Mouse (Mus musculus) heart, postnatal 0 days (tissue): ENCODE measurements around the gene AL732309.1. TPM values are rescaled to one million over a fixed set of nuclear protein-coding genes. Genes with fewer than 3 reads are reported as not detected.
A peak's percentile ranks its signal among the peaks of the same experiment; 100 is the strongest.

Experiments used
- ATAC-seq: fragments of 200-750 bp; cut with Nextera tagmentation; 2 replicates; pipeline ENCODE4 v1.8.0; 2017; ENCODE audit warnings: low read depth, moderate number of reproducible peaks, moderate library complexity; ENCODE audit not compliant: insufficient read depth
- DNase-seq: peaks from one replicate; pipeline ENCODE4 v3.0.0-alpha.2; 2016; ENCODE audit warnings: low spot score
- H3K27ac ChIP-seq: fragments of 300-500 bp; sonication (generic); 2 replicates; pipeline ENCODE4 v1.5.1; 2014; ENCODE audit warnings: low read depth, mild to moderate bottlenecking
- H3K27me3 ChIP-seq: fragments of 300-500 bp; sonication (generic); 2 replicates; pipeline ENCODE4 v1.6.1; 2014; ENCODE audit warnings: low read length, mixed read lengths; ENCODE audit not compliant: control insufficient read depth, insufficient read depth
- H3K36me3 ChIP-seq: fragments of 300-500 bp; sonication (generic); replicated peaks from 2 replicates; pipeline ENCODE4 v1.6.1; 2014; ENCODE audit warnings: low read length, mixed read lengths; ENCODE audit not compliant: control insufficient read depth, insufficient read depth
- H3K4me1 ChIP-seq: fragments of 300-500 bp; sonication (generic); 2 replicates; pipeline ENCODE4 v1.6.1; 2014; ENCODE audit warnings: antibody characterized with exemption; ENCODE audit not compliant: control insufficient read depth, insufficient read depth
- H3K4me2 ChIP-seq: fragments of 300-500 bp; sonication (generic); 2 replicates; pipeline ENCODE4 v1.6.1; 2014; ENCODE audit warnings: low read depth, mild to moderate bottlenecking, low read length, moderate library complexity
- H3K4me3 ChIP-seq: fragments of 300-500 bp; sonication (generic); 2 replicates; pipeline ENCODE4 v1.5.1; 2014; ENCODE audit warnings: low read depth, low read length
- H3K9ac ChIP-seq: fragments of 300-500 bp; sonication (generic); replicated peaks from 2 replicates; pipeline ENCODE4 v1.6.1; 2014; ENCODE audit warnings: low read depth, low read length, mixed read lengths
- H3K9me3 ChIP-seq: fragments of 300-500 bp; sonication (generic); replicated peaks from 2 replicates; pipeline ENCODE4 v1.6.1; 2016; ENCODE audit warnings: low read length; ENCODE audit not compliant: control insufficient read depth
- CTCF ChIP-seq: IDR thresholded peaks from 2 replicates; pipeline ENCODE4 v1.5.1; 2016; ENCODE audit warnings: antibody characterized with exemption, control low read depth, low read depth
- EP300 ChIP-seq: IDR thresholded peaks from 2 replicates; pipeline ENCODE4 v1.6.1; 2016; ENCODE audit warnings: antibody characterized with exemption, low read depth
- WGBS: fragments of 180-500 bp; shearing (Covaris S2); extraction: QIAGEN DNeasy Blood & Tissue Kit; methylation state at CpG from one replicate; pipeline ENCODE4 v1.1.7; 2014; 5-methylcytosine and 5-hydroxymethylcytosine counted together
- polyA plus RNA-seq: library from polyadenylated mRNA; unstranded; fragments of >200 nt; fragmentation: Nextera tagmentation; extraction: Ambion mirVana; gene quantifications from 2 replicates; pipeline ENCODE4 v1.2.1, GENCODE M21; 2015
- total RNA-seq: library from RNA; depleted of rRNA; stranded (reverse); fragments of >200 nt; gene quantifications from 2 replicates; pipeline ENCODE4 v1.2.3, GENCODE M21; 2014; ENCODE audit warnings: low replicate concordance; rRNA removed

The AL732309.1 gene
- total RNA-seq (4.8 and 6.9 TPM in 2 replicates), polyA plus RNA-seq (0.97 and 1.6 TPM in 2 replicates)

DNA sequence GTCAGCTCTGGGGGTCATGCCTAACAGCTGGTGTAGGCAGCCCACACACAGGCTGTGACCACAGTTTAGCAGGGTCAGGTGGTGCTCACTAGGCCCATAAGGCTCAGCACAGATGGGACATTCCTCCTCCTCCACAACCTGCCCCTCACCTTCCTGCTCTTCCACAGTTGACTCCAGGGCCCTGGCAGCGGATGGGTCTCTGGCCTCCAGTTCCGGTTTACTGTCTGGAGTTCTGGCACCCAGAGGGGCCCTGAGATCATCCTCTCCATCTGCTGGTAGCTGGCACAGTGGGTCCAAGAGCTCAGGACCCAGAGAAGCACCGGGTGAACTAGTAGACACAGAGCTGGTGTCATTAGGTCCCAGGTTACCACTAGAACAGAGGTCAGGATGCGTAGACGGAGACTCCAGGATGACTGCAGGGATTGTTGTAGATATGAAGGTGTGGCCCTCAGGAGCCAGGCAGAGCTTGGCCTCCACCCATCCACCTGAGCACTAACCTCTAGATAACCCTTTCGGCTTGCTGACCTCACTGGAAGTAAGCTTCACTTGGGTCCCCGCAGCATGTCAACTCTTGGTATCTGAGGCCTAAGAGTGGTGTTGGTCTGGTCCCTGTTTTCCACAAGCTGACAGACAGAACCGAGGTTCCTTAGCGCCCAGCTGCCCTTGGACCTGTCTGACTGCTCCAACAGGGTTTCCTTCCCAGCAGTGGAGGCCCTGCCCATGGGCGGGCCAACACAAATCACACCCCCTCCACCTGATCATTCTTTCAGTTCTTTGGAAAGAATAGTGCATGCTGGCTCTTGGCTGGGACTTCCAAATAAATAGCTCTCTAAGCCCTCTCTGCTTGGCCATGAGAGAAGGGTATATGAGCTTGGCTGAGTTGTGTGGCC is at the start of gene AL732309.1:
Gene AL732309.1, minus strand, starts transcription at position 681 of the 890 bp plus-strand sequence.
- no peaks in the 10 kb centered on the region; the same call in 1 of the 2 replicates for H3K4me1 ChIP-seq
- no peaks in the 10 kb centered on the region for H3K9me3 ChIP-seq
- no peak for DNase-seq
- no peak for TF ChIP-seq EP300
- TF ChIP-seq CTCF: no peak
- no peak within 1 kb of the TSS for H3K9ac ChIP-seq
- H3K4me2 ChIP-seq: no peak within 1 kb of the TSS
- H3K27ac ChIP-seq: no peak within 1 kb of the TSS
- WGBS: 82% methylated on average over 10 of the region's 10 CpGs
- peaks cover 24% of the 10 kb centered on the region for H3K36me3 ChIP-seq
- no peak for ATAC-seq
- peaks cover 20% of the 10 kb centered on the region for H3K27me3 ChIP-seq
- H3K4me3 ChIP-seq: no peak within 1 kb of the TSS

DNA sequence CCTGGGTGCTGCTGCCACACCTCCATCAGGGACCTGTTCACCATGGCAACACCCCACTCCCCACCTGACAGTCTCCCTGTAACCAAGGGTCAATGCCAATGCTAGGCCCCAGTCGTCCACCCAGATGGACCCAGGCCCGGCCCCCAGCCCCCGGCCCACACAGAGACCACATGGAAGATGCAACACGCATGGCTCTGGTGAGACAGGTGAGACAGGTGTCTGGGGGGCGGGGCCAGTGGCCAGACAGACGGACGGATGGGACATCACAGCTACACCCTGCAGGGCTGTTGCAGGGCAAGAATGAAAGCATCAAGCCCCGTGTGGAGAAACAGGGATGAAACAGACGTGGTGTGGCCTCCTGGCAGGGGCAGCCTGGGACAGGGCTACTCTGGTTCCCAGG is 47.0 kb upstream of the AL732309.1 start:
- ATAC-seq: no peak
- H3K4me2 ChIP-seq: no peak overlapping the region
- no peak overlapping the region for H3K4me3 ChIP-seq
- no peak overlapping the region for H3K9ac ChIP-seq
- peaks cover 71% of the 10 kb centered on the region for H3K27me3 ChIP-seq
- H3K9me3 ChIP-seq: no peaks in the 10 kb centered on the region
- peaks cover 18% of the 10 kb centered on the region for H3K4me1 ChIP-seq
- DNase-seq: no peak
- H3K36me3 ChIP-seq: no peaks in the 10 kb centered on the region
- no peak overlapping the region for H3K27ac ChIP-seq
- 59% methylated on average over 9 of the region's 9 CpGs for WGBS
- TF ChIP-seq EP300 (no peak), CTCF (no peak)

DNA sequence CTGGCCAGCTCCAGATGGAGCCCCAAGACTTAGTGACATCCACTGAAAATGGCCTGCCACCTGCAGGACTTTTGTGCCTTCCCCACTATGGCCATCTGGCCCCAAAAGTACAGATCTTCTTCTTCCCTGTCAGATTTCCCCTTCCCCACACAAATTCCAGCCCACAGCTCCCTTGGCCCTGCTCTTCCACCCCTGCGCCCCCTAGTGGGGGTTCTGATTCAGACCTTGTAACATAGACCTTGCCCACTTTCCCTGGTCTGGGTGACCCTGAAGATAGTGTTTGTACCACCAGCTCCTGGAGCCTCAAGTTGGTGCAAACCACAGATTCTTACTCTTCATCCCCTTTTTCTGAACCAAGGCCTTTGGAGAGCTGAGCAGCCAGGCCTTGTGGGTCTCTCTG is 46.2 kb upstream of the AL732309.1 start:
- H3K4me1 ChIP-seq: peaks cover 18% of the 10 kb centered on the region
- no peaks in the 10 kb centered on the region for H3K9me3 ChIP-seq
- ATAC-seq (peak; percentile 38; the same call in 1 of the 2 replicates), DNase-seq (peak; percentile 55)
- no peak overlapping the region for H3K27ac ChIP-seq
- peak; percentile 88 for TF ChIP-seq CTCF
- TF ChIP-seq EP300: no peak
- H3K36me3 ChIP-seq: no peaks in the 10 kb centered on the region
- peak overlapping the region; percentile 57 for H3K4me2 ChIP-seq
- no peak overlapping the region; the same call in 1 of the 2 replicates for H3K4me3 ChIP-seq
- peaks cover 79% of the 10 kb centered on the region for H3K27me3 ChIP-seq
- no peak overlapping the region for H3K9ac ChIP-seq
- 0% methylated on average over 1 of the region's 1 CpGs for WGBS

DNA sequence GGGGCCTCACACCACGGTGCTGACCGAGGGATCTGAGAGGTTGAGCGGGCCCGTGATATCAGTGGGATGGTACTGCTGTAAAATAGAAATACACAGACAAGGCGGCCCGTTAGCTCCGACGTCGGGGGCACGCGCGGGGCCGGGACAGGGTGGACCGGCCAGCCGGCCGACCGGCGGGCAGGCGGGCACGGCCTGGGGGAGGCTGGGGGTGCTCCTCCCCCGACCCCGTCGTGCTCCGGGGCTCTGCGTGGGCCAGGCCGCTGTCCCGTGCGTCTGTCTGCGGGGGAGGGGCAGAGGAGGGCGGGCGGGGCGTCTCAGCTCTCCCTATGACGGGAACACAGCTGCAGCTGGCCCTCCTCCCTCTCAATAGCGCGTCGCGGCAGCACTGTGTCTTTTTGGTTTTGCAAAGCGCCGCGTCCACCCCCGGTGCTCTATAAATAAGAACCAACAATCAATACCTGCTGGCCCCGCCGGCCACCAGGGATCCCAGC is 45.4 kb upstream of the AL732309.1 start:
- Histone ChIP-seq H3K36me3 (no peaks in the 10 kb centered on the region), H3K9ac (no peak overlapping the region), H3K27me3 (peaks cover 73% of the 10 kb centered on the region), H3K9me3 (no peaks in the 10 kb centered on the region), H3K4me1 (peaks cover 18% of the 10 kb centered on the region), H3K4me3 (peak overlapping the region; percentile 43), H3K27ac (no peak overlapping the region), H3K4me2 (peak overlapping the region; percentile 57)
- no peak for TF ChIP-seq EP300
- TF ChIP-seq CTCF: no peak
- ATAC-seq (peak; percentile 34), DNase-seq (no peak)
- 5% methylated on average over 43 of the region's 43 CpGs for WGBS

DNA sequence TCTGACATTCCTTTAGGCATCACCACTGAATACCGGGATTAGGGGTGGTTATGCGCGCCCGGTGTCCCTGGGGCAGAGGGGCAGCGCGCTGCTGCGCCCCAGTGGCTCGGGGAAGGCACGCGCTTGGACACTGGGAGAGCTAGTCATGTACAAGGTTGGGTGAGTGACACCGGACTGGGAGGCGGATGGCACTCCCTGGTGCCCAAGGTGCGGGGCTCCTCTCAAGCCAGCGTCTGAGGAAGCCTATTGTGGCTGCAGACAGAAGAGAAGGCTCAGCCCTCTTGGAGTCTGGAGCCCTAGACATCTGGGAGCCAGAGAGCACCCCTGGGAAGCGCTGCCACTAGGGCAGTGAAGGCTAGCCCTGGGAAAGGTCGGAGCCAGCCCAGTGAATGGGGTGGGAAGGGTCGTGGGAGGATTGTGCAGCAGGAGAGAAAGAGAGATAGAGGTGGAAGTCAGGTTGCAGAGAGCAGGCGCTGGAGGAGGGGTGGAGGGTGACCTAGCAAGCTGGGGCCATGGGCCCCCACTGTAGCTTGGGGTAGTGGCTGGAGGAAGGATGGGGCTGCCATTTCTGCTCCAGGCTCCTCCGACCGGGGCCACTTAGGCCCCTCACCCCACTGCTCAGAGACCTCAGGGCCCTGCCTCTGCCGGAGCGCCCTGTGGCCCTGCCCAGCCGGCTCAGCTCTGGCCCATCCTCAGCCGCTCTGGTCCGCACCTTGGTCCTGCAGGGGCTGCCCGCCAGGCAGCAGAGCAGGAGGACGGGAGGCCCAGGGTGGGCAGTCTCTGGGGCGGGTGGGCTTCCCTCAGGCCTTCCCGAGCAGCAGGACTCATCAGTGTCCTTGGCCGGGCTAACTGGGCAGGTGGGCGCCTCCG is 44.8 kb upstream of the AL732309.1 start:
- no peak overlapping the region for H3K27ac ChIP-seq
- TF ChIP-seq CTCF (no peak), EP300 (no peak)
- DNase-seq (no peak), ATAC-seq (peak; percentile 8; the same call in 1 of the 2 replicates)
- no peaks in the 10 kb centered on the region for H3K36me3 ChIP-seq
- peaks cover 18% of the 10 kb centered on the region for H3K4me1 ChIP-seq
- H3K27me3 ChIP-seq: peaks cover 73% of the 10 kb centered on the region
- peak overlapping the region; percentile 57 for H3K4me2 ChIP-seq
- whole genome bisulfite sequencing: 6% methylated on average over 32 of the region's 32 CpGs
- no peaks in the 10 kb centered on the region for H3K9me3 ChIP-seq
- H3K4me3 ChIP-seq: peak overlapping the region; percentile 43
- H3K9ac ChIP-seq: no peak overlapping the region
